Mouse (Mus musculus) cerebellum, adult 8-10 months (tissue): Measurements from ENCODE around the gene Flvcr1.

Experiments
- DNase-seq: peaks from one replicate; pipeline ENCODE4 v3.0.0; 2022

The Flvcr1 gene

DNA sequence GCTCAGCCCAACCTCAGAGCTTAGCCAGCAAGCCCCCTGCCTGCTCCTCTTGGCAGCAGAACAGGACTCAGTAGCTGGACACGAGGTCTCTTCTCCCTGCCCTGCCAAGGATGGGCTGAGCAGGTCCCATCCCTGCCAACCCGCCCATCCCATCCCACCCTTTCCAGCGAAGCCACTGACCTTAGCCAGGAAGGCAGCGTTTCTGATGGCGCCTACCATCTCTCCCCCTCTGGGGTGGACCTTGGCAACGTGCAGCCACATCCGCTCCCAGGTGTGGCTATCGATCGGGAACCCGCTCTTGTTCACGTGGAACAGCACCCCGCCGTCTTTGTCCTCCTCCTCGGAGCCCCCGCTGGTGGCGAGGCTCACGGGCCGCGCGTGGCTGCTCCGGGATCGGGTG, 48.0 kb downstream of the Flvcr1 start:
- DNase-seq, result no peak

DNA sequence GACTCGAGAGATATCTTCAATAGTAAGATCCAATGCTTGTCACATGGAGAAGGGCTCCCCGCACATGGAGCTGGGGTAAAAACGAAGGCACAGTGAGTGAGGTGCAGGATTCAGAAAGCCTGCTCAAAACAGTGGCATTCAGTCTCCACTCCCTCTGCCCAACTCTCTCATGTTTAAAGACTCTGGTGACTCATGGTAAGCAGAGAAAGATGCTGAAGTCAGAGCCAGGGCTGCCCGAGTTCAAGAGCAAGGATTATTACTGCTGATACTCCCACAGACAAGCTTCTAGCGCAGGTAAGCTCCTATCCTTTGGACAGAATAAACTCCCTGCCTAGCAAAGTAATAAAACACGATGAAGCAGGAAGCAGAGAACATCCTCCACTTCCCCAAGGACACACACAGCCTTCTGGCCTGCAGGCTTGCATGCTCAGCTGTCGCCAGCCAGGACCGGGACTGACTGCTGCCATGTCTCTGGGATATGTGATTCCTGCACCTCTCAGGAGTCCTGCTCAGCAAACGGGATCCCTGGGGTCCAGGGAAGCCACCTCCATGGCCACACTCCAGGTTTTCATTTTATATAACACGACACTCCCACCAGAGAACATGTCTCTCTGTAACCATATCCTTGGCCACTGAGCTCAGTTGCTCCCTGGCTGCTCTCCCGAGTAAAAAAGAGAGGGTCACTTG, 48.9 kb downstream of the Flvcr1 start:
- no peak for DNase-seq

DNA sequence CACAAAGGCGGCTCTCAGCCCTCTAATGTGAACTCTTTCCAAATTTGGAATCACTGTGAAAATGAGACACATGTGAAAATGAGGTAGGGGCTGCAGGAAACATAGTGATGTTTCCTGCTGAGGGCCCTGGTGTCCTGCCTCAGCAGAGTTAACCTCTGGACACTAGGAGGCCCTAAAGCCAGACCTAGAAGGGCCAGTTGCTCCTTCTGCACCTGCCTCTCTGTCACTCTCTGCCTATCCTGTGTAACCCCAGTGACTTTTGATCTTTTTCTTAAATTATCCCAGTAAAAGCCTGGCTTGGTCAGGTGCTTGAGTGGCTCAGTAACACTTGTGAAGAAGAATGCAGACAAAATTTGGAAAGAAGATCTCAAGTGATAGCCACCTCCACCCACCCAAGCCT, 51.1 kb downstream of the Flvcr1 start:
- DNase-seq, result no peak

DNA sequence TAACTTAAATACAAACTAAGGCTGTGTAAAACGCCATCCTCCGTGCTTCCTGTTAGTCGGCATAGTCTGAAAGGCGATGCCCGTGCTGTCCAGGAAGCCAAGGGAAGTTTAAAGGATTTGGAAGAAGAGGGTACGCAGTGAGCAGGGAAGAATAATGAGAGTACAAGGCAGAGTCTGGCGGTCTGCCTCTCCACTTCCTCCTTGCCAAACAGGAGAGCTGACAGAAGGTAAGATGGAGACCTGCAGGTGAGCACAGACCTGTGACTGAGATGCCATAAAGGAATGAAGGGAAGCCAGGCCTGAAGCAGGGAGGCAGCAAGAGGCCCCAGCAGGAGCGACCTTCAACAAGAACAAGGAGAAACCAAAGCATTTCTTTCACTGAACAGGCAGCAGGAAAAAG, 51.8 kb downstream of the Flvcr1 start:
- DNase-seq, result no peak

DNA sequence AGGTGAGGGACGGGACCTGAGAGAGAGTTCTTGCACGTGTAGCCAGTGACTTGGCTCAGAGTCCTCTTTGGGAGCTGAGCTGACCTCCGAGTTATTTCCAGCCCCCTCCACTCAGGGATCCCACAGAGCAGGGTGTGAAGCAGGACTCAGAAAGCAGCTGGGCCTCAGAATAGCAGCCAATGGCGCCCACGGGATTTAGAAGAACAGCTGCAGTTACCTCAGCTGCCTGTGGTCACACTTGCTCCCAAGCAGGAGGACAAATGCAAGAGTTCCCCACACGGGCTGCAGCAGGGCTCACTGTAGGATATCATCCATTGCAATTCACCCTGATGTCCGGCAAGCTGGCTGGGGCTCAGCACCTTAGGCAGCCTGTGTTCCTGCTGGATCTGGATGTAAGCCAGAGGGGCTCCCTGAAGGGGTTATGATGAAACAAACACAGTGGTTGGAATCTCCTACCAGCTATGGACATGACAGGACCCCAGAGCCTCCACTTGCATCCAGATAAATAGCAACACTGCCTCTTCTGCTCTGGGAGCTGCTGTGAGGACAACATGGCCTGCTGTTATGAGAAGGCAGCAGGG, 53.3 kb downstream of the Flvcr1 start:
- no peak for DNase-seq

DNA sequence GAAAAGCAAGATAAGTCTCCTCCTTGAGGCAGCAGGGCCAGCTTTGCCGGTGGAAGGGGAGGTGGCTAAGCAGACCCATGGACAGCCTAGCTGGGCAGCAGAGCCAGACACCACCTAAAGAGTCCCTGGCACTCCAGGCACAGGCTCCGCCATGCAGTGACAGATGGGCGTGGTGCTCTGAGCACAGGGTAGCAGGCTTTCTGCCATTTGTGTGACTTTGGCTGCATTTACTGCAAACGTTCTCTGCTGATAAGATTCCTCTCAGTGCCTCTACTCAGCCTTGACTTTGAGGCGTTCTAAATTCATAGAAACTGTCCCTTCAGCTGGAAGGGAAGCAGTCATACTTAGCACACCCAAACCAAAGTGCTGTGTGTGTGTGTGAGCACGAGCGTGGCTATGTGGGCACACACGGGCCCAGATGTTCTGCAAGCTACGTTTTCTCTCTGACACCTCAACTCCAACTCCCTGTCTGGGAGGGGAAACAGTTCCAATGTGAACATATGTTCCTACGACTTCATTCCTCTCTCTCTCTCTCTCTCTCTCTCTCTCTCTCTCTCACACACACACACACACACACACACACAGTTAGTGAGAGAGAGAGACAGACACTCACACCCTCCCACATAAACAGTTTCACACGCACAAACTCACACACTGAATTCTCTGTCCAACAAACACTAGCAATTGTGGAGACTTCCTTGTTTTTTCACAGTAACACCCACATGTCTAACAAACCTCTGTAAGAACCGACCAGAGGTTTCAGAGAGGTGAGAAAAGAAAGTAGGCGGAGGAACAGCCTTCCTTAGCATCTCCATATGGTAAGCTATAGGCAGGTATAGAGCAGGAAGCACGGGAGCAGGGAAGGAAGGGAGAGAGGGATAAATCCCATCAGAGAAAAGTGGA, 54.0 kb downstream of the Flvcr1 start:
- no peak for DNase-seq

DNA sequence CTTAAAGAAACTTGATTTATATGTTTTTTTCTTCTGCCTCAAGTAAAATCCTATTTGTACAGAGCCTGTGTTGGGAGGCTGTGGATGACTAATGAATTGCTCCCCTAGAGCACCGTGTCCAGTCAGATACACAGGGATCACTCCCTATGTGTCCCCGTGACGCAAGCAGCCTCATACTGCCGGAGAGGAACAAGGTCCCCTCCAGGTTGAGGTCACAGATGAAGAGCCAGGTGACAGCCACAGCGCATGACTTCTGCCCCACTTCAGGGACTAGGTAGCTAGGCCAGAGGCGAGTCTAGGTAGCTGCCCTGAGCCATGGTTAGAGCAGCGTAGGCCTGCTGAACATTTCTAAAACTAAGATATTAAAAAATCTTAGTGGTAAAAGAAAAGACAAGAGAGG, 57.9 kb downstream of the Flvcr1 start:
- no peak for DNase-seq

DNA sequence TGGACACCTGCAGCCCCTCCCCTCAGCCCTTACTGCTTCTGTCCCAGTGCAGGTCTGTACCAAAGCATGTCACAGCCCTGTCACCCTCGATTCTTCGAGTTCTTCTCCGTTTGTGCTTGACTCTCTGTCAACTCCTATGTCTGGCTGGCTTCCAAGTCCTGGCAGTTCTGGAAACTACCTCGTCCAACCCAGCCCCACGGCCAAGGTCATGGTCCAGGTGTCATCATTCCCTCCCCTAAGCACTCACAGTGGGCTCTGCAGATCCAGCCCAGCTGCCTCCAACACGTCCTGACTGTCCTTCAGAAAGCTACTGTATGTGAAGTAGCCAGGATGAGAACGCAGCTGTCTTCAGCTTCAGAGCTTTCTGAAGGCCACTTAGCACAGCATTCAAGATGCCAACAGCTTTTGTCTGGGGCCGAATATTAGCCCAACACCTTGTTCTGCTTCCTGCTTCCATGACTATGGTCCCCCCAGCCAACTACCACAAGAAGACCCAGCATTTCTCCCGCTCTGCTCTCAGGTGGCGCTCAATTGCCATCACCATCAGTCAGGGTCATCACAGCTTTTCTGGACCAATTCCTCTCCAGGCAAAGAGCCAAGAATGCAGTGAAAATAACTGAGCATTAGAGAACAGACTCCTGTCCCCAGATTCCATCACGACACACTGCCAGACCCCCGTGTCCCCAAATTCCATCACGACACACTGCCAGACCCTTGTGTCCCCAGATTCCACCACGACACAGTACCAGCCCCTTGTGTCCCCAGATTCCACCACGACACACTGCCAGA, 60.8 kb downstream of the Flvcr1 start:
- DNase-seq, result no peak

DNA sequence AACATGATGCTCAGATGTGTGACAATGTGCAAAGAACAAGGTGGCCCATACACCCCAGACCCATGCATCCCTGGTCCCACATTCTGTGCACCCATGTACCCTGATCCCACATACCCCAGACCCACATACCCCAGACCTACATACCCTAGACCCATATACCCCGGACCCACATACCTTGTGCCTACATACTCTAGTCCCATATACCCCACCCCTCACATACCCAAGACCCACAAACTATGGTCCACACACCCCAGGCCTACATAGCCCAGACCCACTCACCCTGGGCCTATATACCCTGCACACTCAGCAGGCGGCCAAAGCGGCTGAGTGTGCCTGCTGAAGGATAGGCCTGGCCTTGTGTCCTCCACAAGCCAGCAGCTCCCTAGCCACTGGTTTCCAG, 63.2 kb downstream of the Flvcr1 start:
- DNase-seq, result no peak

DNA sequence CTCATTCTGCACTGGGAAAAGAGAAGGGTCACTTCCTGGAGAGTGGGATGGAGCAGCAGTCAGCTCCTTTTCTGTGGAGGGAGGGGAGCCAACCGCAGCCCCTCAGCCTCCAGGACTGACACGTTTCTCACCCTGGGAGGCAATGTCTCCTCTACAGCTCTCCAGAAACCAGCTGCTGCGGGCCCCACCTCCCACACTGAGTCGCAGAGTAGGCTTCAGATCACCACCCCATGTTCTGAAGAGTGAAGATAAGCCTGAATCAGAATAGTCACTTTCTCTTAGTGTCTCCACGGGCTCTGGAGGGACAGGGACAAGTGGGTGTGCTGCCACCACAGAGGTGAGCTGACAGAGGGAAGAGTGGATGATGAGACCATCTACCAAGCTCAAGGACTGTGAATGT, 67.1 kb downstream of the Flvcr1 start:
- DNase-seq, result no peak
